Mouse (Mus musculus): Measurements from ENCODE around the gene C3ar1. TPM values are rescaled to one million over a fixed set of nuclear protein-coding genes. Genes with fewer than 3 reads are reported as not detected.

The C3ar1 gene
- polyA plus RNA-seq (2015; fragmentation: Nextera tagmentation; extraction: Ambion mirVana), result 2.4 and 3.0 TPM in 2 replicates

GRCm38 (mm10) chr6:122855955-122856354 is at the start of gene C3ar1:
TSS of gene C3ar1 (minus strand) at chr6:122856161.
- no peaks in the 10 kb centered on the region for H3K36me3 ChIP-seq
- no peak for ATAC-seq (ENCODE audit: extremely low read depth, insufficient number of reproducible peaks, low FRiP score, low TSS enrichment)
- H3K9ac ChIP-seq, result no peak within 1 kb of the TSS
- H3K4me1 ChIP-seq, result peaks cover 8% of the 10 kb centered on the region
- 16% methylated on average over 7 of the region's 7 CpGs for WGBS
- peak within 1 kb of the TSS; percentile 5; the same call in 1 of the 2 replicates for H3K4me2 ChIP-seq
- no peaks in the 10 kb centered on the region for H3K27me3 ChIP-seq (replicated peaks)
- 0 out of 2 replicates have a peak, but pooled peaks cover 4% of the 10 kb centered on the region for H3K9me3 ChIP-seq
- no peak within 1 kb of the TSS; the same call in 1 of the 2 replicates for H3K27ac ChIP-seq (replicated peaks)
- no peak within 1 kb of the TSS for H3K4me3 ChIP-seq

- peaks cover 56% of the 10 kb centered on the region for H3K36me3 ChIP-seq
- no peak for ATAC-seq (ENCODE audit: extremely low read depth, insufficient number of reproducible peaks, low FRiP score, low TSS enrichment)
- H3K27me3 ChIP-seq (replicated peaks), result no peaks in the 10 kb centered on the region
- no peaks in the 10 kb centered on the region for H3K9me3 ChIP-seq
- WGBS, result 9% methylated on average over 2 of the region's 2 CpGs
- no peak overlapping the region for H3K4me3 ChIP-seq
- no peak overlapping the region for H3K9ac ChIP-seq
- no peaks in the 10 kb centered on the region for H3K4me1 ChIP-seq
- no peak overlapping the region for H3K27ac ChIP-seq (replicated peaks)
- no peak overlapping the region for H3K4me2 ChIP-seq
These were observed 36.6 kb upstream of the C3ar1 start for GRCm38 (mm10) chr6:122892442-122893049.

- ATAC-seq (ENCODE audit: extremely low read depth, insufficient number of reproducible peaks, low FRiP score, low TSS enrichment), result no peak
- H3K4me1 ChIP-seq, result no peaks in the 10 kb centered on the region
- no peak overlapping the region for H3K4me3 ChIP-seq
- peaks cover 75% of the 10 kb centered on the region for H3K36me3 ChIP-seq
- 87% methylated on average over 2 of the region's 2 CpGs for WGBS
- H3K27ac ChIP-seq (replicated peaks), result no peak overlapping the region
- no peaks in the 10 kb centered on the region for H3K27me3 ChIP-seq (replicated peaks)
- no peak overlapping the region for H3K9ac ChIP-seq
- no peaks in the 10 kb centered on the region for H3K9me3 ChIP-seq
- H3K4me2 ChIP-seq, result no peak overlapping the region
These were observed 33.6 kb upstream of the C3ar1 start for GRCm38 (mm10) chr6:122889599-122889998.

GRCm38 (mm10) chr6:122883603-122884002 is 27.6 kb upstream of the C3ar1 start:
- WGBS, result 93% methylated on average over 9 of the region's 9 CpGs
- ATAC-seq (ENCODE audit: extremely low read depth, insufficient number of reproducible peaks, low FRiP score, low TSS enrichment), result no peak
- Histone ChIP-seq H3K9me3 (no peaks in the 10 kb centered on the region), H3K27ac (replicated peaks) (no peak overlapping the region), H3K4me3 (no peak overlapping the region), H3K36me3 (peaks cover 98% of the 10 kb centered on the region), H3K27me3 (replicated peaks) (no peaks in the 10 kb centered on the region), H3K9ac (no peak overlapping the region), H3K4me1 (no peaks in the 10 kb centered on the region), H3K4me2 (no peak overlapping the region)

GRCm38 (mm10) chr6:122881287-122881686 is 25.3 kb upstream of the C3ar1 start:
- Histone ChIP-seq H3K27ac (replicated peaks) (no peak overlapping the region), H3K4me3 (no peak overlapping the region), H3K27me3 (replicated peaks) (no peaks in the 10 kb centered on the region), H3K4me2 (no peak overlapping the region), H3K36me3 (peaks cover 93% of the 10 kb centered on the region), H3K4me1 (peaks cover under 1% of the 10 kb centered on the region; the same call in 1 of the 2 replicates), H3K9me3 (no peaks in the 10 kb centered on the region), H3K9ac (no peak overlapping the region)
- ATAC-seq (ENCODE audit: extremely low read depth, insufficient number of reproducible peaks, low FRiP score, low TSS enrichment), result no peak
- 80% methylated on average over 12 of the region's 12 CpGs for WGBS

- no peaks in the 10 kb centered on the region for H3K27me3 ChIP-seq (replicated peaks)
- no peak overlapping the region for H3K9ac ChIP-seq
- no peak overlapping the region for H3K4me3 ChIP-seq
- 87% methylated on average over 7 of the region's 7 CpGs for WGBS
- peaks cover 85% of the 10 kb centered on the region for H3K36me3 ChIP-seq
- H3K4me1 ChIP-seq, result peaks cover 13% of the 10 kb centered on the region
- ATAC-seq (ENCODE audit: extremely low read depth, insufficient number of reproducible peaks, low FRiP score, low TSS enrichment), result no peak
- no peaks in the 10 kb centered on the region for H3K9me3 ChIP-seq
- no peak overlapping the region for H3K4me2 ChIP-seq
- no peak overlapping the region for H3K27ac ChIP-seq (replicated peaks)
These were observed 24.0 kb upstream of the C3ar1 start for GRCm38 (mm10) chr6:122879781-122880505.

GRCm38 (mm10) chr6:122879141-122879735 is 23.3 kb upstream of the C3ar1 start:
- no peak for ATAC-seq (ENCODE audit: extremely low read depth, insufficient number of reproducible peaks, low FRiP score, low TSS enrichment)
- H3K27ac ChIP-seq (replicated peaks), result no peak overlapping the region
- no peaks in the 10 kb centered on the region for H3K27me3 ChIP-seq (replicated peaks)
- H3K9ac ChIP-seq, result no peak overlapping the region
- WGBS, result 83% methylated on average over 7 of the region's 7 CpGs
- H3K4me2 ChIP-seq, result no peak overlapping the region
- H3K9me3 ChIP-seq, result no peaks in the 10 kb centered on the region
- peaks cover 13% of the 10 kb centered on the region for H3K4me1 ChIP-seq
- no peak overlapping the region for H3K4me3 ChIP-seq
- peaks cover 78% of the 10 kb centered on the region for H3K36me3 ChIP-seq

GRCm38 (mm10) chr6:122874720-122875389 is 18.9 kb upstream of the C3ar1 start:
- Histone ChIP-seq H3K9me3 (no peaks in the 10 kb centered on the region), H3K27ac (replicated peaks) (peak overlapping the region; percentile 91), H3K9ac (peak overlapping the region; percentile 97), H3K4me3 (peak overlapping the region; percentile 95), H3K36me3 (peaks cover 35% of the 10 kb centered on the region), H3K4me2 (peak overlapping the region; percentile 76), H3K4me1 (peaks cover 13% of the 10 kb centered on the region), H3K27me3 (replicated peaks) (0 out of 2 replicates have a peak, but pooled peaks cover 4% of the 10 kb centered on the region)
- under 1% methylated on average over 31 of the region's 31 CpGs for WGBS
- ATAC-seq (ENCODE audit: extremely low read depth, insufficient number of reproducible peaks, low FRiP score, low TSS enrichment), result peak; percentile 68; the same call in 1 of the 2 replicates

GRCm38 (mm10) chr6:122873871-122874719 is 18.1 kb upstream of the C3ar1 start, which contains the start of gene Necap1:
TSS of gene Necap1 (plus strand) at chr6:122874474.
- Histone ChIP-seq H3K4me1 (peaks cover 13% of the 10 kb centered on the region), H3K9ac (peak within 1 kb of the TSS; percentile 97), H3K4me2 (peak within 1 kb of the TSS; percentile 76), H3K27ac (replicated peaks) (peak within 1 kb of the TSS; percentile 91), H3K27me3 (replicated peaks) (0 out of 2 replicates have a peak, but pooled peaks cover 4% of the 10 kb centered on the region), H3K4me3 (peak within 1 kb of the TSS; percentile 95), H3K36me3 (peaks cover 27% of the 10 kb centered on the region), H3K9me3 (no peaks in the 10 kb centered on the region)
- WGBS, result 6% methylated on average over 43 of the region's 43 CpGs
- ATAC-seq (ENCODE audit: extremely low read depth, insufficient number of reproducible peaks, low FRiP score, low TSS enrichment), result peak; percentile 96

GRCm38 (mm10) chr6:122872800-122873199 is 16.8 kb upstream of the C3ar1 start:
- whole genome bisulfite sequencing, result 93% methylated on average over 5 of the region's 5 CpGs
- Histone ChIP-seq H3K9me3 (no peaks in the 10 kb centered on the region), H3K27me3 (replicated peaks) (0 out of 2 replicates have a peak, but pooled peaks cover 4% of the 10 kb centered on the region), H3K27ac (replicated peaks) (no peak overlapping the region), H3K9ac (no peak overlapping the region), H3K36me3 (peaks cover 15% of the 10 kb centered on the region), H3K4me3 (no peak overlapping the region), H3K4me2 (no peak overlapping the region), H3K4me1 (peaks cover 13% of the 10 kb centered on the region)
- no peak for ATAC-seq (ENCODE audit: extremely low read depth, insufficient number of reproducible peaks, low FRiP score, low TSS enrichment)
